Mouse (Mus musculus) activated CD4-positive, CD25-positive, alpha-beta regulatory T cell, adult 4 months (primary cell): ENCODE data around the gene Cacna2d3. TPM values are rescaled to one million over a fixed set of nuclear protein-coding genes. Genes with fewer than 3 reads are reported as not detected.

ENCODE experiments used
- ATAC-seq: one replicate; pipeline ENCODE4 v1.8.0; 2017
- polyA plus RNA-seq, 2 experiments: library from polyadenylated mRNA; unstranded; fragments of 100-300 nt; shearing (Covaris generic); gene quantifications; one replicate each; pipeline ENCODE4 v1.2.1; 2017

Gene Cacna2d3
- polyA plus RNA-seq, 2 experiments from 2014 or later = not detected

DNA sequence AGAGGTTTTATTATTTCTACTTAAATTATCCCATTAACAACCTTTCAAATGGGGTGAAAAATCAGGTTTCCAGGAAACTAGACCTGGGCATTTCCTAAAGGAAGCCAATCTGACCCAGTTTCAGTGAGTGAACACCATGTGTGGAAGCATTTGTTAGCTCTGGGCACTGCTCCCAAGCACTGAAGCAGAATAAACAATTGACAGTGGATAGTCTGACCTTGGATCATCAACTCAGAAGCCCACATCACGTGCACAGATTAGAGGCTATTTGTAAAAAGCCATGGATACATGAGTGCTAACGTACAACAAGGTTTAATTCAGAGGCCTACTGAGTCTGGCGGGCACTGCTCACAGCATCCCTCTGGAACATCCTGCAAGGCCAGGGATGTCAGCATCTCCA, 82.4 kb downstream of the Cacna2d3 start:
- ATAC-seq = no peak

DNA sequence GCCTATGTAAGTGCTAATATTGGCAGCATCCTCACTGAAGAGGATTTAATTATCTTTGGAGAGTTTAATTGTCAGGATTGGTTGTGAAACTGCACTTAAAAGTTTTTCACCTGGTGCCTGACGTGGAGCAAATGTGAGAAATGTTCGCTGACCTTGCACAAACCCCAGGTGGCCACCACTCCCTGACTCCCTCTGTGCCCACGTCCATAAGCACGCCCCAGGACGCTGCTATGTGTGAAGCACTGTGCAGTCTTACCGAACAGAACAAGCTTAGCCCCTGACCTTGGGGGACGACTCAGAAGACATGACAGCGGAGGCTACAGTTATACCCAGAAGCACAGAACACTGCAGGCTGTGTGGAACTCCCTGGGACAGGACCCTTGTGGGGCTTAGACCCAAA, 93.5 kb downstream of the Cacna2d3 start:
- no peak for ATAC-seq

DNA sequence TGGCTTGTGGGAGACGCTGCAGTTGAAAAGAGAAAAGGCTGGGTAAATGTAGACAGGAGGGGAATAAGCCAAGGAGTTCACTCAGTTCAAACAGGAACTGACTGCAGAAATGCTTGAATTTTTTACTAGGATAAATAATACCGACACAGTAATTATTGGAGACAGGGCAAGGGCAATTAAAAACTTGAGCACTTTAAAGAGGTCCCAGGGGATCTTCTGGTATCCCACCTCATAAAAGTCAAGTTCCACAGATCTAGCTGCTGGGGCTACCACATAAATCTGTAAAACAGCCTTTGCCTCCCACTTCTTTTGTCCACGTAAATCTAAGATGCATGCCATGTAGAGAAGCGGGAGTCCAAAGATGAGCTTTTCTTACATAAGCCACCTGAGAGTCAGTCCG, 109.2 kb downstream of the Cacna2d3 start:
- ATAC-seq = no peak

DNA sequence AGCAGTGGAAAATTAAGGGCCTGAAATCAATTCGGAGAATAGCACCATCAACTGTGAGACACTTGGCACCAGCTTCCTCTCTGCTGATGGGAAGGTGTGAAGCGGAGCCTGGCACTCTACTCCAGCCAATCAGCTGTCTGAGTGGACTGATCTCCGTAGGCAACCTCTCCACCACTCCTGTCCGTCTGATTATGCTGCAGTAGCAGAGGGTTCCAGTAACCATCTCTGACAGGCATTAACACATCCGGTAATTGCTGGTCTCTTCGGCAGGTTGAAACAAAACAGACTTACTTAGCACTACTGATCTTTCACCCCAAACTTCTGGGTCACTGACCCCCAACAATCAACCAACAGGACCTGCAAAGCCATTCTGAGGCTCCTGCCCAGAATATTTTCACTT, 112.9 kb downstream of the Cacna2d3 start:
- ATAC-seq = no peak

DNA sequence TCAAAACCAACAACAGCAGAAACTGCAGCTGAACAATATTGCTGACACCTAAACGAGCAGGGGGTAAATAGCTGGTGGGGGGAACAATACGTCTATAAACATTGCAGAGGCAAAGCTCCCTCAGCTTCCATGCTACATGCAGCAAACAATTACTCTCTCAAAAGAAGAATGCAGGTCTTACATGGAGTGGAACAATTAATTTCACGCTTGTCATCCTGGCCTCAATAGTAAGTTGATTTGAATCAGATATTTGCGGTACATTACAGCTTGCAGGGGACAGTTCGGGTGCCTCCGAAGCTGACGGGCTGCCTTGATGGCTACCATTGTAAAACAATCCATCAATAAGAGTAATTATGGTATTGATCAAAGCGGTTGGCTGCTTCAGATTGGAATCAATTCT, 122.2 kb downstream of the Cacna2d3 start:
- ATAC-seq = no peak

DNA sequence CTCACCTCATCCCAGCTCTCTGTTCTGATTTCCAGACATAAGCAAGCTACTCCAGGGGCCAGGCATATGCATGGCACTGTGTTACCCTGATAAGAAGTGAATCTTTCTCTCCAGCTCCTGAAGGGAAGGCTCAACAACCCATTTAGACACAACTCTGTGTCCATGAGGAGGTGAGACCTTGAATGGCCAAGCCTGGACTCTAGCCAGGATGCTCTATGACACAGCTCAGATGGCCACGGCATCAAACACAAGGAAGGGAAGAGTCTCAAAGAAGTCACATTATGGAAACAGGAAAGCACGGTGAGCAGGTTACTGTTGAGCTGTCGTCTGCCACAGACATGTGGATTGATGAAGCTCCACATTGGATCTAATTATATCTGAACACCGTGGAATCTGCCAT, 128.8 kb downstream of the Cacna2d3 start:
- ATAC-seq = no peak

DNA sequence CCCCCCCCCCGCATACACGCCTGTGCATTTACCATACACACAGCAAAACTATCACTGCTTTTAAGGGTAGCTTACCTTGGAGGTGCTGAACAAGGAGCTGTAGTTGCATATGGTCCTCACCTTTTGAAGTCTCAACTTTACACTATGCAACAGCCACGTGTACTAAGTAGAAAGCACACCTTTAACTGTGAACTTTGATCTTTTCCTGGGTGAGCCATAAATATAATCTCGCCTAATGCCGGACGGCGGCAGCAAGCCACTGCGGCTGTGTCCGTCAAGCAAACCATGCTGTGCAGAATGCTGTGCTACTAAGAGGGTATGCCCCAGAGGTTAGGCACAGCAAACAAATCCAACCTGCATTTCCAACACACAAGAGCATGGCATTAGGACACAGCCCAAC, 132.0 kb downstream of the Cacna2d3 start:
- no peak for ATAC-seq

DNA sequence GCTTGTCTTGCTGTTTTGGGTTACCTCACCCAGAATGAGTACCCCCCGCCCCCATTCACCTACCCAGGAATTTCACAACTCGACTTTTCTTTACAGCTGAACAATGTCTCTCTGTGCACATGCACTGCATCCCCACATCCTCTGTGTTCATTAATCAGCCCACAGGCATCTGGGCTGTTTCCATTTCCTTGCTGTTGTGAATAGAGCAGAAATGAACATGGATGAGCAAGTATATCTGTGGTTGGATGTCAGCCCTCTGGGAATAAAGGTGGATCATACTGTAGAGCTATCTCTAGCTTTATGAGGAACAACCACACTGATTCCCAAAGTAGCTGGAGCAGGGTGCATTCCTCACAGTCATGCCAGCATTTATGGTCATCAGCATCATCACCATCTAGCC, 139.7 kb downstream of the Cacna2d3 start:
- no peak for ATAC-seq

DNA sequence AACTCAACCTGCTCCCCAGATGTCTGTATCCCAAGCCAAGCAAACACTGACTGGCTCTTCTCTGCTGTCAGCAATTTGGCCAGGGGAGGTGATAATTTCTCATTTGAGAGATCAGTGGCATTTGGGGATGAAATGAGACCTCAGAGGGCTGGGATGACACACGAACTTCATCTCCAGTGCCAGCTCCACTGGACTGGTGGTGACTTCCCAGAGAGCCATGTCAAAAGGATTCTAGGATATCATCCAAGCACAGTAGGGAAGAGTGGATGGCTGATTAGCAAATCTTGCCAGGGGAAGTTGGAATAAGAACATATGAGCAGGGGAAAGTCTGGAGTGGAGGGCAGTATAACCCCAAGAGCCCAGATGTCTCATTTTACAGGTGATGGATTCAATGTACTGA, 143.9 kb downstream of the Cacna2d3 start:
- no peak for ATAC-seq

DNA sequence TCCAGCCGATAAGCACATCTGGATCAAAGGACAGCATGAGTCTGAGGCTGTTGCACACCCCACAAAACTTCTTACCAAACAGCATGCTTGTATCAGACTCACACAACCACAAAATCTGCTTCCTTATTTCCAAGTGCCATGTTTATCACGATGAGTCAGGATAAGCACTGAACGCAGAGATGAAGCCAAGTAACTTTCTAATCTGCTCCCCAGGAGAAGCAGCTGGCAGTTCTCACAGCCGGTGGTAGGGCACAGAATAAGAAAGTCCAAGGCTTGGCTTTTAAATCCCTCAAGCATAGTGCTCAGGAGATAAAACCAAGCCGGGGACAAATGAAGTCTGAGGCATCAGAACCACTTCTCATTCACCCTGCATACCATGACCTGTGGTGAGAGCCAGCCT, 146.1 kb downstream of the Cacna2d3 start:
- no peak for ATAC-seq

DNA sequence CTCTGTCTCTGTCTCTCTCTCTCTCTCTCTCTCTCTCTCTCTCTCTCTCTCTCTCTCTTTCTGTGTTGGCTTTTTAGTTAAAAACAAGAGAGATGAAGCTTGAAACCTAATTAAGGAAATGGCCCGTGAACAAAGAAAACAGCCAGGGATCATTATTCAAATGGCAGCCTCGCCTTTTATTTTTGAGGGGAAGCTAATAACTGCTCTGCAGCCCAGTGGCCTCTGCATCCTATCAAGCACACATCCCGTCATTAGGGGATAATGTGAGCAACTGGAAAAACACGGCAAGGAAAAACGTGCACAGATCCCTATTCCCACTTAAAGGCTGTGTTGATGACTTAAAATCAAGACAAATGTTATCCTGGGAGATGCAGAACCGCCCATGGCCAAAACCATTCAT, 159.0 kb downstream of the Cacna2d3 start:
- no peak for ATAC-seq

DNA sequence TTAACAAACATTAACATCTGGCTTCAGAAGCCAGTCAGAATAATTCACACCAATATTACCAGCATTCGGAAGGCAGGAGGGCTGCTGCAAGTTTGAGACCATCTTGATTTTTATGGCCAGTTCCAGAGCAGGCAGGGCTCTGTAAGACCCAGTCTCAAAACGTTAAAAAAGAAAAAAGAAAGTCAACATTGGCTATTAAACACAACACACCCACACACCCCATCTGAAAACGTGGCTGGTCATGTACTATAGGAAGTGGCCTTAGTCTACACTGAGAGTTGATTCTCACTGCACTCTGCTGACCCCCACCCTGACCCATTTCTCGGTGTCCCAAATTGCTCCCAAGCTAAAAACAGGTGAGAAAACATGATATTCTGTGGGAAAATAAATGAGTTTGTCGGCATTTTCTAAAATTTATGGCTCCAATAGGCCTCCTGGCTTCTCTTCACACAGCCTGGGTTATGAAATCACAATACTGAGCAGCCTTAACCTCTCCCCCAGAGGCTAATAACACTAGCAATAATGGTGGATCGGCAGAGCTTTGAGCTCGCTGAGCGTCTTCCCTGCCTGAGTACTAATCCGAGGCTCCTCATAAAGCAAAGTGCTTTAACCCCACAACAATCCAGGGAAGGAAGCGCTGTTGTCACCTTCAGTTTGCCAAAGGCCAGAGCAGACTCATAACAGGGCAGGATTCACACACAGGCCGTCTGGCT, 160.4 kb downstream of the Cacna2d3 start:
- ATAC-seq = no peak

DNA sequence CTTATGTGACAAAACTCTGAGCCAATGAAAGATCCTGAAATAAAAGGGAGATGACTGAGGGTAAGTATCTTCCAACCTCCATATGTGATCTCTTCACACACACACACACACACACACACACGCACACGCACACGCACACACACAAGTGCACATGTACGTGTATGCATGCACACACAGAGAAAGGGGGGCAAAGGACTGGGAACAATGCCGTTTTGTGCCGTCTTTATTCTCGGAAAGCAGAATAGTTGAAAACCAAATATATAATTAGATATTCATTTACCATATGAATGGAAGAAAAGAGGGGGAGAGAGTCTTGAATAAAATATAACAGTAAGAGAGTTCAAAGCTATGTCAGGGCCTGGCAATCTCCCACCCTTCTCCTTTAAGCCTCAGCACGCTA, 163.2 kb downstream of the Cacna2d3 start:
- no peak for ATAC-seq

DNA sequence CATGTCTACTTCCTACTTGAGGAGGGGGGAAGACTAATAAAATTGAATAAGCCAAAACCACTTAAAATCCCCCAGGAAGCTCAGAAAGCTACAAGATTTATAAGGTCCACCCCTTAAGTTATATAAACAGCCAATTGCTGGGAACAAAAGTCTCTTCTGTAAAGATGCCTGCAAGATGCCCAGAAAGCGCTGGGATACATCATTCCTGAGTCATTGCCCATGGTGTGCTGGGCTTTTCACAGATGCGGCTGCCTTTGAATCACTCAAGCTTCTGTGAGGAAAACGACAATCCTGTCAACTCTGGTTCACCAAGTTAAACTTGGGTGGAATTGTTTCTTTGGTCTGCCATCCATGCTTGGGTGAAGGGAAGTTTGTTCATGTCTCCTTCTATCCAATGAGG, 165.5 kb downstream of the Cacna2d3 start:
- no peak for ATAC-seq

DNA sequence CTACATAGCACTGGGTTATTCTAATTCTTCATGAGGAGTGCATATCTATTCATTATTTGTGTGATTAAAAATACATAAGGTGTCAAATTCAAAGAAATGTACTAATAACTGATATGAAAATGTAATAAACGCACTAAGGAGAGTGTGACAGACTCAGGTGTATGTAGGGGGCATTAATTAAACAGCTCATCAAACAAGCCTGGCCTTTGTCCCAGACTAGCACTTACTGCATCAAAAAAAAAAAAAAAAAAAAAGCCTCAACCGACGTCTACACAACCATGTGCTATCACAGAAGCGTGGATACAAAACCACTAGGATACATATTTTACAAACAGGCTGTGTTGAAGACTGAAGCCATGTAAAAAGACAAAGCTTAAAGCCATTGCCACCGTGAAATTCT, 169.2 kb downstream of the Cacna2d3 start:
- ATAC-seq = no peak

DNA sequence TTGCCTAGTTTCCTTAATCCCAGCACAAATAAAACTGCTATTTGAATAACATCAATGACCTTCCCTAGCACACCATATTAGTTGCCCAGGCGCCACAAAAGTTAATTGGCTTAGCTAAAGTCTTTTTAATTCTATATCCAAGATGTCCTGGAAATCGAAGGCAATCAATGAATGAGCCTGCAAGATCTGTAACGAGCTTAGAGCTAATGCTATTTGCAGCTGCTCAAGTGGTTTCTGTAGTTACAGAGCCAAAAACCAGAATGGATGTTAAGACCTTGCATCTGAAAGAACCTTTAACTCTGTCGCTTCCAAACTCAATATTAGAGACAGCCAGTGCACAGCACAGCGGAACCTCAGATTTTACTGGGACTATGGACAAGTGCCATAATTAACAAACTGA, 173.0 kb downstream of the Cacna2d3 start:
- no peak for ATAC-seq

DNA sequence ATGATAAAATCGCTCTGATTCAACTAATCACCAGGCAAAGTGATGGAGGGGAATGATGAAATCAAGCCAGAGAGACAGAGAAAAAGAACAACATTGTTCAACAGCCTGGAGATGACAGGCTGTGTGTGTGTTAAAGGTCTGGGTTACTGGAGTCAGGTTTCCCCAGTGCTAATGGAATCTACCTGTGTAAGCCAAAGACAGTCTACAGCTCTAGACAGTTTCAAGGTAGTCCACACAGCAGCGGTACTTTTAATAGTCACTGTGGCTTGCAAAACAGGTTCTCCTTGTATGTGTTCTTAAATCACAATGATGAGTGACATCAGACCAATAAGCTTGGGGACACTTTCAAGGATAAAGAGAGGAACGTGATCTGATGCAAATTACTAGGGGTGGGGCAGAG, 191.1 kb downstream of the Cacna2d3 start:
- no peak for ATAC-seq

DNA sequence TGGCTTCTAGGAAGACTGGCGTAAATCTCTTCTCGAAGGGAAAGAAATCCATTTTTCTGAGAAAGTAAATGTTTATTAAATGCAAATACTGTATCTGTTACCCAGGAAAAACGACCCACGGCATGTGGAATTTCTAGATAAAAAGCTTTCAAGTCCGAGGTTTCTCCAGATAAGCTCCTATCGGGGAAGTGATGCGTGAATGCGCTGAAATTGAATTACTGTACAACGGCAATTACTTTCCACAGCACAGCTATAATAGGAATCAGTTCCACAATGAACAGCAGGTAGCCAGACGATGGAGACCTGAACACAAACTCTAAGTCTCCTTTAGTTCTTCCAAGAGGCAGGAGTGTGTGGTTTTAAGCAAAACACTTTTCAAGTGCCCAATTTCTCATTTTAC, 193.0 kb downstream of the Cacna2d3 start:
- ATAC-seq = no peak

DNA sequence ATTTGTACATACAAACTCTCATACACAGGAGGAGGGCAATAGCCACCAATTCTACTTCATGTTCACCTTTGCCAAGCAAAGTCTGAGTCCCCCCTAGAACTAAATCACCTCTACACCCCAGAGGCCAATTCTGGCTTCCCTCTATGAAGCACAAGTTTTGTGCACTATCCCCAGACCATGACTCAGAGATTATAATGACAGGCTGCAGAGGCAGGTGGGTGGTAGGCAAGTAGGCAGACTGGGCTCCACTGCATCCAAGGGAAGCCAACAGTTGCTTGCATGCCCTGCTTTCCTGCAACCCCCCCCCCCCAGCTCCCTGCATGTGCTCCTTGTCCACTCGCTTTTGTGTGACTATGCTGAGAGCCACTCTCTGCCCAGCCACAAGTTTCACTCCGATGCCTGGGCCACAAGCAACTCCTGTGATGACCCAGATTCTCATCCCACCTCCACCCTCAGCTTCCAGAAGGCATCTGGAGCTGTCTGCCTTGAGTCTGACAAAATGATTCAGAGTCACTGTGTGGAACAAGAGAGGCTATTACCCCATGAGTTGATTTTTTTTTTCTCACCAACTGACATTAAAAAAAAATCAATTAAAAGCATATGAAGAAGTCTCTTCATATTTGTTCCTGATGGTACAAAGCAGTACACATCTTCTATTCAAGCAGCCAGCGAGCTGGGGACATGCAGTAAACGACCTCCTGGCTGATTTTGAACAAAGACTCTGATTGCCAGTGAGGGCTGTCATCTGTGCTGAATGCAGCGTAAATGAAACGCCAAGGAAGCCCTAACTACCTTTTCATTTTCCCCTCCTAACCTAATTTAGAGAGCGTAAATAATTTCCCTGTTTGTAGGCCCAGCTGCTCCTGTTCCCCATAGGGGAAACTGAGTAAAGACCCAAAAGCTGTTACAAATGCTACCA, 201.7 kb downstream of the Cacna2d3 start:
- no peak for ATAC-seq

DNA sequence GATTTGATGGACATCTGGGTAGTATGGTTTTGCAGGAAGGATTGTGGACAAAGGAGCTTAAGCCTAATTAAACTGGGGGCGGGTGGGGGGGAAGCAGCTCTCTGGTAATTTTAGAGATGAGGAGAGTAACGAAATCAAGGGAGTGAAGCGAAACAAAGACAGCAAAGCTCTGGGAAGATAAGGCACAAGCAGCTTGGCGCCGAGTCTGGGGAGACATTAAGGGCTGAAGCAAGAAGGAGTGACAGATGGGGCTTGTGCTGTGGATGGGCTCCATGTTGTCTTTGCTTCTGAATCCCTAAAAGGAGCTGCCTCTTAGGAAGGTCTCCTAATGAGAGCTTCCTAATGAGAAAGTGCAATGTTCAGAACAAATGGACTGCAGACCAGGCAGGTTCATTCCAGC, 219.0 kb downstream of the Cacna2d3 start:
- no peak for ATAC-seq

DNA sequence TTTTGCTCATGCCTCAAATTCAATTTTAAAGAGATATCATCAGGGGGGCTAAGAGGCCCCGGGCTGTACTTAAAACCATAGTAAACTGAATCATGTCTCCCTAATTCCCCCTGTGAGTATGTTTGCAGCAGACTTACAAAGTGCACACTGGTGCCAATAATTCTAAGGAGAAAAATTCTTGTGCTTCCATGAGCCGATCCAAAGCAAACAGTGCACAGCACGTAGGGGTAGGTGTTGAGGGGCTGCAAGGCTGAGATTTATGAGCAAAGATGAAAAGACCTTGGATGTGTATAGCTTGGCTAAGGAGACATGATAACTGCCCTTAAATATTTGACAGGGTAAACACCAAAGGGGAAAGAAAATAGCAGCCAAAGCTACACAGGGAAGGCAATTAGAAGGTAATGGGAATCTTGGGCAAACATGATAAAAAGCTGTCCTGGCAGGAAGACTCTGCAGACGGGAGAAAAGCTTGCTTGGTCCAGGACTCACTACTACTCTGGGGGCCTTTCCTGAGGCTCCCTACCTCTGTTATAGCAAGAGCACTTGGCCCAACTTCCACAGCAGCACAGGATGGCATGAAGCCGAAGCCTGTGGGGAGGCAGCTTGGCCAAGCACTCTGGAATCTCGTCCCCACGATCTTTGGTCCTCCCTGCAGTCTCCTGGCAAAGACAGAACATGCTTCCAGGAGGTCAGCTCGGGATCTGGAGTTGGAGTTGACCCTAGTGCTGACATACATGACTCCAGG, 222.9 kb downstream of the Cacna2d3 start:
- ATAC-seq = no peak

DNA sequence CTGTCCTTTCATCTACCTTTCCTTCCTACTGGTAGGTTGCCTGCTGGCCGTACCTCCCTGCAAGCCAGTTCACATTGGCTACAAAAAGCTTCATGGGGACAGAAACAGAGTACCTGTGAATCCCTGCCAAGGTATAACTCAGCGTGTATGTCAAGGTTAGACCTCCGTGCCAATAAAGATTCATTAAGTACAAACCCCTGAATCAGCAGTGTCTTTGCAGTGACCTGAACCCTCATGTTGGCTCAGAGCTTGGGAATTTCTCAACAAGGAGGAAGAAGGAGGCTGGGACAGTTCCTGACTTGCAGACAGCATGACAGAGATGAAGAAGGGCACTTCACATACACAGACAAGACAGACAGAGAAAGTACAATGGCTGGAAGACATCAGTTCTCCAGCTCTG, 225.1 kb downstream of the Cacna2d3 start:
- no peak for ATAC-seq

DNA sequence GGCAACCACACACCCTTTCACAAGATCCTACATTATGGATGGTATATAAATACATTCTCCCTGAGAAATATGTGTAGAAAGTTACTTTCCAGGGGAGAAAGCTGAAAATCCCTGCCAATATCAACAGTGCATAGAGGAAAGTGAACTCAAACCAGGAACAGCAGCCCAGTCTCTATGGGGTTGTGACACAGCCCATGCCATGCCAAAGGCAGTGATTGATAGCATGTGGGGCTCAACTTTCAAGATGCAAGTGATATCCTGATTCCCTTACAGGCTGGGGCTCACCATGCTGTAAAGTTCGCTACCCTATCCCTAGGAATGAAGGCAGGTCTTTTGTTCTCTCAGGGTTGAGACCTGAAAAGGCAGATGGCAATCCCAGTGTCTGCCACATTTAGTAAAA, 229.9 kb downstream of the Cacna2d3 start:
- no peak for ATAC-seq

DNA sequence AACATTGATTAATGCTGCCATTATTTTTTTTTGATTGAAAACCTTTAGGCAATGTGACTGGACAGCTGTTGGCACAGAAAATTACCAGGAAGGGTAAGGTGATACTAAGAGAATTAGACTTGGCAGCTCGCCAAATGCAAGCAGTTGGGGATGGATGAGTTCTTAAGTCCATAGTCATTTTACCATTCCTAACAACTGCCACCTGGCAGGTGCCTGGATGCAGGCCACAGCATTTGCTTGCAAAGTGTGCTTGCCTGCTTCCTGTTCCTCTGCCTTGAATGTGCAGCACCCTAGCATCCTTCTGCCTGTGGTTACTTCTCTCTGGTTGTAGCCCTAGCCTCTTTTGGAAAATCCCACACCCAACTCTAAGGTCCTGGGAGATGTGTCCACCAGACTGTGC, 236.2 kb downstream of the Cacna2d3 start:
- no peak for ATAC-seq
